Mouse (Mus musculus): Measurements from ENCODE around the gene Afap1l2.

- TF ChIP-seq CTCF (IDR thresholded peaks at IDR 0.05; ENCODE audit: borderline replicate concordance, control insufficient read depth, extremely low read depth, insufficient read depth, low read length, poor library complexity): no peak
- no peak for TF ChIP-seq POLR2A (IDR thresholded peaks at IDR 0.05; ENCODE audit: control insufficient read depth, extremely low read depth, insufficient read depth, low read length, poor library complexity)
These were observed 49.0 kb downstream of the Afap1l2 start for GRCm38 (mm10) chr19:56959057-56959456.

Measured in thymus, adult 2 months (tissue).